Mouse (Mus musculus) forebrain, embryonic 11.5 days (tissue): ENCODE measurements around the gene Bcar3. TPM values are rescaled to one million over a fixed set of nuclear protein-coding genes. Genes with fewer than 3 reads are reported as not detected.
A peak's percentile ranks its signal among the peaks of the same experiment; 100 is the strongest.

Experiments
- ATAC-seq: fragments of 200-750 bp; cut with Nextera tagmentation; replicated peaks from 2 replicates; pipeline ENCODE4 v1.8.0; 2017; ENCODE audit warnings: moderate TSS enrichment; ENCODE audit not compliant: low FRiP score
- DNase-seq: peaks from one replicate; pipeline ENCODE4 v3.0.0-alpha.2; 2017; ENCODE audit warnings: low spot score
- H3K27ac ChIP-seq: fragments of 300-500 bp; sonication (generic); 2 replicates; pipeline ENCODE4 v1.5.1; 2014; ENCODE audit warnings: low read depth, low read length
- H3K27me3 ChIP-seq: fragments of 300-500 bp; sonication (generic); 2 replicates; pipeline ENCODE4 v1.6.1; 2014; ENCODE audit warnings: mild to moderate bottlenecking, low read length, mixed read lengths; ENCODE audit not compliant: control insufficient read depth, insufficient read depth
- H3K36me3 ChIP-seq: fragments of 300-500 bp; sonication (generic); 2 replicates; pipeline ENCODE4 v1.6.1; 2014; ENCODE audit warnings: mild to moderate bottlenecking, low read length, moderate library complexity, mixed read lengths; ENCODE audit not compliant: control insufficient read depth, insufficient read depth
- H3K4me1 ChIP-seq: fragments of 300-500 bp; sonication (generic); replicated peaks from 2 replicates; pipeline ENCODE4 v1.6.1; 2014; ENCODE audit warnings: low read length, mixed read lengths; ENCODE audit not compliant: control insufficient read depth, insufficient read depth
- H3K4me2 ChIP-seq: fragments of 300-500 bp; sonication (generic); 2 replicates; pipeline ENCODE4 v1.6.1; 2014; ENCODE audit warnings: low read depth, mild to moderate bottlenecking, low read length, moderate library complexity, mixed read lengths; ENCODE audit not compliant: severe bottlenecking
- H3K4me3 ChIP-seq: fragments of 300-500 bp; sonication (generic); 2 replicates; pipeline ENCODE4 v1.5.1; 2014; ENCODE audit warnings: low read depth, low read length
- H3K9ac ChIP-seq: fragments of 300-500 bp; sonication (generic); 2 replicates; pipeline ENCODE4 v1.6.1; 2014; ENCODE audit warnings: low read length
- H3K9me3 ChIP-seq: fragments of 300-500 bp; sonication (generic); 2 replicates; pipeline ENCODE4 v1.6.1; 2016; ENCODE audit warnings: low read length, mixed read lengths; ENCODE audit not compliant: control insufficient read depth
- WGBS: fragments of 180-500 bp; shearing (Covaris S2); extraction: QIAGEN DNeasy Blood & Tissue Kit; methylation state at CpG from one replicate; pipeline ENCODE4 v1.1.7; 2014; 5-methylcytosine and 5-hydroxymethylcytosine counted together
- polyA plus RNA-seq: library from polyadenylated mRNA; unstranded; fragments of >200 nt; fragmentation: Nextera tagmentation; extraction: Ambion mirVana; gene quantifications from 2 replicates; pipeline ENCODE4 v1.2.1, GENCODE M21; 2014

Gene Bcar3
- polyA plus RNA-seq, 1 experiment from 2014 or later, result 12.5 TPM

GRCm38 (mm10) chr3:122405203-122405956, 111.4 kb downstream of the Bcar3 start:
- Histone ChIP-seq H3K27me3 (no peaks in the 10 kb centered on the region), H3K9me3 (no peaks in the 10 kb centered on the region), H3K9ac (no peak overlapping the region), H3K27ac (no peak overlapping the region), H3K4me1 (no peaks in the 10 kb centered on the region), H3K4me2 (no peak overlapping the region), H3K4me3 (no peak overlapping the region), H3K36me3 (no peaks in the 10 kb centered on the region)
- ATAC-seq (no peak), DNase-seq (no peak)
- WGBS, result 75% methylated on average over 8 of the region's 8 CpGs

- Histone ChIP-seq H3K9me3 (no peaks in the 10 kb centered on the region), H3K27me3 (no peaks in the 10 kb centered on the region), H3K4me2 (no peak overlapping the region), H3K27ac (no peak overlapping the region), H3K9ac (no peak overlapping the region), H3K4me1 (no peaks in the 10 kb centered on the region), H3K4me3 (no peak overlapping the region), H3K36me3 (no peaks in the 10 kb centered on the region)
- DNase-seq (no peak), ATAC-seq (no peak)
- WGBS, result 69% methylated on average over 8 of the region's 8 CpGs
Measured at GRCm38 (mm10) chr3:122406416-122406815, 112.5 kb downstream of the Bcar3 start.

- 85% methylated on average over 6 of the region's 6 CpGs for WGBS
Measured at GRCm38 (mm10) chr3:122407757-122408156, 113.8 kb downstream of the Bcar3 start.

GRCm38 (mm10) chr3:122408798-122409311, 114.9 kb downstream of the Bcar3 start:
- Histone ChIP-seq H3K36me3 (no peaks in the 10 kb centered on the region), H3K27me3 (no peaks in the 10 kb centered on the region), H3K4me3 (no peak overlapping the region), H3K4me2 (no peak overlapping the region), H3K9ac (no peak overlapping the region), H3K9me3 (no peaks in the 10 kb centered on the region), H3K4me1 (0 out of 2 replicates have a peak, but pooled peaks cover 1% of the 10 kb centered on the region), H3K27ac (no peak overlapping the region)
- DNase-seq (no peak), ATAC-seq (no peak)
- 81% methylated on average over 15 of the region's 15 CpGs for WGBS

More at GRCm38 (mm10) chr3:122407757-122408156, 113.8 kb downstream of the Bcar3 start:
- Histone ChIP-seq H3K36me3 (no peaks in the 10 kb centered on the region), H3K27ac (no peak overlapping the region), H3K9me3 (no peaks in the 10 kb centered on the region), H3K4me1 (no peaks in the 10 kb centered on the region), H3K9ac (no peak overlapping the region), H3K4me3 (no peak overlapping the region), H3K4me2 (no peak overlapping the region), H3K27me3 (no peaks in the 10 kb centered on the region)
- ATAC-seq, result no peak
- DNase-seq, result no peak

DNA sequence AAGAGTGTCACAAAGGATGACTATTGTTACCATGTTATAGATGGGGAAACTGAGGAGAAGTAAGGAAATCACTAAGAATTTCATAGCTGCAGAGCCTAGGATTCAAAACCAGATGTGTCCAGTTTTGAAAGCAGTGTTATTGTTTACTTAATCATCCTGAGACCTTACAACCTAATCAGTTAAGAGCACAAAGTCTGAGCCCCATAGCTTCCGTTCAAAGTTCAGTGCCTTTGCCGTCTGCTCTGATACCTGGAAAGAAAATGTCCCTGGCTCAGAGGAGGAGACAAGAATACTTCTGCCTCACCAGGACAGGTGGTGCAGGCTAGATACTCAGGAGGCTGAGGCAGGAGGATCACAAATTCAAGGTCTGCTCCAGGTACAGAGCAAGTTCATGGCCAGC, 117.7 kb downstream of the Bcar3 start:
- 82% methylated on average over 2 of the region's 2 CpGs for WGBS
- Histone ChIP-seq H3K4me1 (peaks cover 4% of the 10 kb centered on the region; the same call in 1 of the 2 replicates), H3K9ac (no peak overlapping the region), H3K27ac (no peak overlapping the region), H3K4me3 (no peak overlapping the region), H3K36me3 (no peaks in the 10 kb centered on the region), H3K27me3 (no peaks in the 10 kb centered on the region), H3K4me2 (no peak overlapping the region), H3K9me3 (no peaks in the 10 kb centered on the region)
- ATAC-seq (no peak), DNase-seq (no peak)

GRCm38 (mm10) chr3:122413729-122414561, 120.0 kb downstream of the Bcar3 start:
- Histone ChIP-seq H3K4me1 (peaks cover 4% of the 10 kb centered on the region; the same call in 1 of the 2 replicates), H3K27me3 (no peaks in the 10 kb centered on the region), H3K9me3 (no peaks in the 10 kb centered on the region), H3K4me2 (peak overlapping the region; percentile 33), H3K27ac (no peak overlapping the region), H3K9ac (peak overlapping the region; percentile 20; the same call in 1 of the 2 replicates), H3K4me3 (peak overlapping the region; percentile 7; the same call in 1 of the 2 replicates), H3K36me3 (no peaks in the 10 kb centered on the region)
- 28% methylated on average over 17 of the region's 17 CpGs for WGBS
- DNase-seq, result no peak
- peak; percentile 42; the same call in 1 of the 2 replicates for ATAC-seq

GRCm38 (mm10) chr3:122414868-122415267, 120.9 kb downstream of the Bcar3 start:
- no peak overlapping the region for H3K4me3 ChIP-seq
- peaks cover 6% of the 10 kb centered on the region; the same call in 1 of the 2 replicates for H3K4me1 ChIP-seq
- no peak overlapping the region for H3K9ac ChIP-seq
- no peak for ATAC-seq
- 77% methylated on average over 8 of the region's 8 CpGs for WGBS
- H3K4me2 ChIP-seq, result no peak overlapping the region
- no peak for DNase-seq
- H3K27ac ChIP-seq, result no peak overlapping the region
- no peaks in the 10 kb centered on the region for H3K36me3 ChIP-seq
- no peaks in the 10 kb centered on the region for H3K27me3 ChIP-seq
- no peaks in the 10 kb centered on the region for H3K9me3 ChIP-seq

DNA sequence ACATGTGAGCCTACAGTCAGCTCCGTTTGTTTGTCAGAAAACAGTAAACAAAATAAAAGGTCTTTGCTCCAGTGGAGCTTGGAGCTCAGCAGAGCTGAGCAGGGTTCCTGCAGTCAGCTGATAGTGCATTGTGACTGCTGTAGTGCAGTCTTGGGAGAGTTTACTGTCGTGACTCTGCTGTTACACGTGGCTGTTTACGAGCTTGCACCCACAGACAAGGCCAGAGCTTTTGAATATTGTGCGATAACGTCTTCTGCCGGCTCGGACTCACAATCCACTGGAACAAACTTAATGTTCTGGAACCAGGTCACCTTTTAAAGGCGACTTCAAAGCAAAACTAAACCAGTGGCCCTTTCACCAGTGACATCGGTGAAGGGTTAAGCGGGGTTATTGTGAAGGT, 123.5 kb downstream of the Bcar3 start:
- H3K27ac ChIP-seq, result no peak overlapping the region
- H3K4me1 ChIP-seq, result peaks cover 6% of the 10 kb centered on the region; the same call in 1 of the 2 replicates
- H3K4me3 ChIP-seq, result no peak overlapping the region
- no peaks in the 10 kb centered on the region for H3K9me3 ChIP-seq
- DNase-seq (no peak), ATAC-seq (no peak)
- no peaks in the 10 kb centered on the region for H3K27me3 ChIP-seq
- no peak overlapping the region for H3K9ac ChIP-seq
- no peaks in the 10 kb centered on the region for H3K36me3 ChIP-seq
- 51% methylated on average over 11 of the region's 11 CpGs for WGBS
- no peak overlapping the region for H3K4me2 ChIP-seq
